Mouse (Mus musculus) testis, adult 2 months (tissue): ENCODE measurements at regions not wholly inside any gene's neighbourhood (a gene's known extent, or its start where the extent isn't known, plus 50 kb on each side); places are given as distances from the start of the nearest gene placed in this dataset.

Source experiments
- CTCF ChIP-seq: fragments of 200-500 bp; IDR thresholded peaks from 2 replicates; pipeline ENCODE4 v1.5.1; 2012; ENCODE audit warnings: low read depth, mild to moderate bottlenecking, inconsistent platforms, low read length, moderate library complexity; ENCODE audit not compliant: control insufficient read depth, insufficient read depth, insufficient replicate concordance
- POLR2A ChIP-seq: fragments of 200-500 bp; IDR thresholded peaks from 2 replicates; pipeline ENCODE4 v1.6.1; 2012; ENCODE audit warnings: low read depth, mild to moderate bottlenecking, inconsistent platforms, low read length, moderate library complexity; ENCODE audit not compliant: control insufficient read depth

DNA sequence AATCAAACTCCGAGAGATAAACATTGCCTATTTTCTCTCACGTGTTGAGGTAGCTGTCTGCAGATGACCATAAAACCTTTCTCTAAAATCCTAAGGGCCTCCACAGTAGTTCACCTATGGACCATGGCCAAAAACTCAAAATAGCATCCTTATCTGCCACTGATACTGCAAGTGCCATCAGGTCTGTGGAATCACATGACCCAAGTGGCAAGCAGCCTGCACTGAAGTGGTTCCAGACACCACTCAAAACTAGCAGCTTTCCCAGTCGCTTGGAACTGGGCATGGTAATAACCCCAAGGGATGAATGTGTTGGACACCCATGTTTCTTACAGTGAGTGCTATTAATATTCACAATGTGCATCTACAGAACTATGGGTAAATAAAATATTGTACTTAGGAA, 182.0 kb downstream of the Tm2d1 start:
- TF ChIP-seq CTCF (no peak), POLR2A (no peak)
